Mouse (Mus musculus) CH12F3 (cell line): Measurements from ENCODE around the gene Lnx2.

Experiments used
- in situ Hi-C: fragments of 300-500 bp; cut with MboI; formaldehyde crosslinking; loops from 2 replicates; pipeline ENCODE4 v1.14.3; 2020; ENCODE audit warnings: low sequenced_read_pairs

Lnx2 gene

GRCm38 (mm10) chr5:147077305-147078034, 1.1 kb upstream of the Lnx2 start:
- in situ Hi-C loops, result no loop called here

GRCm38 (mm10) chr5:147076799-147077165, 396 bp upstream of the Lnx2 start, which contains the start of gene Polr1d:
Polr1d (plus strand) TSS chr5:147077050.
- in situ Hi-C loops, result no loop called here

- in situ Hi-C loops, result no loop called here
These were observed 1.0 kb downstream of the Lnx2 start for GRCm38 (mm10) chr5:147075103-147076025.

GRCm38 (mm10) chr5:147073805-147074204, 2.6 kb downstream of the Lnx2 start:
- in situ Hi-C loops, result no loop called here

GRCm38 (mm10) chr5:147071886-147072285, 4.5 kb downstream of the Lnx2 start:
- in situ Hi-C loops, result no loop called here

- in situ Hi-C loops, result no loop called here
These were observed 5.4 kb downstream of the Lnx2 start for GRCm38 (mm10) chr5:147070791-147071516.

GRCm38 (mm10) chr5:147068876-147069275, 7.5 kb downstream of the Lnx2 start:
- in situ Hi-C loops, result no loop called here

- in situ Hi-C loops, result no loop called here
These were observed 9.4 kb downstream of the Lnx2 start for GRCm38 (mm10) chr5:147066965-147067364.

GRCm38 (mm10) chr5:147066129-147066528, 10.3 kb downstream of the Lnx2 start:
- in situ Hi-C loops, result no loop called here

- in situ Hi-C loops, result no loop called here
These were observed 13.1 kb downstream of the Lnx2 start for GRCm38 (mm10) chr5:147063215-147063661.

GRCm38 (mm10) chr5:147060024-147060423, 16.4 kb downstream of the Lnx2 start:
- in situ Hi-C loops, result no loop called here

- in situ Hi-C loops, result no loop called here
These were observed 17.1 kb downstream of the Lnx2 start for GRCm38 (mm10) chr5:147059319-147059718.

GRCm38 (mm10) chr5:147058661-147059060, 17.7 kb downstream of the Lnx2 start:
- in situ Hi-C loops, result no loop called here

- in situ Hi-C loops, result no loop called here
These were observed 18.6 kb downstream of the Lnx2 start for GRCm38 (mm10) chr5:147057626-147058414.

- in situ Hi-C loops, result no loop called here
These were observed 19.6 kb downstream of the Lnx2 start for GRCm38 (mm10) chr5:147056712-147057290.

- in situ Hi-C loops, result no loop called here
These were observed 20.7 kb downstream of the Lnx2 start for GRCm38 (mm10) chr5:147055572-147056245.

- in situ Hi-C loops, result no loop called here
These were observed 21.6 kb downstream of the Lnx2 start for GRCm38 (mm10) chr5:147054747-147055270.

- in situ Hi-C loops, result no loop called here
These were observed 22.1 kb downstream of the Lnx2 start for GRCm38 (mm10) chr5:147054328-147054727.

- in situ Hi-C loops, result no loop called here
These were observed 22.9 kb downstream of the Lnx2 start for GRCm38 (mm10) chr5:147053481-147053880.
